Mouse (Mus musculus) erythroblast, embryonic 14.5 days (primary cell): ENCODE measurements at regions not wholly inside any gene's neighbourhood (a gene's known extent, or its start where the extent isn't known, plus 50 kb on each side); places are given as distances from the start of the nearest gene placed in this dataset.

Experiments used
- GATA1 ChIP-seq: IDR thresholded peaks from 2 replicates; pipeline ENCODE4 v1.6.1; 2012; ENCODE audit warnings: low read length, inconsistent platforms, mixed read lengths
- TAL1 ChIP-seq: IDR thresholded peaks from 3 replicates; pipeline ENCODE4 v1.6.1; 2012; ENCODE audit warnings: low read length, inconsistent platforms, mixed read lengths

- TF ChIP-seq GATA1, result no peak
- no peak for TF ChIP-seq TAL1
These were observed 423.7 kb downstream of the Cdh26 start for GRCm38 (mm10) chr2:178854012-178854411.
